Mouse (Mus musculus) retina, embryonic 14.5 days (tissue): ENCODE data around the gene Ndufv2.
"Not testable (repeated sequence)": the region's sequence is repeated elsewhere in the genome, so short reads cannot be mapped to it uniquely, and the experiment has no call there.

Experiments used
- DNase-seq: peaks from one replicate; pipeline ENCODE4 v3.0.0-alpha.2; 2015; ENCODE audit warnings: low spot score

Ndufv2 gene

DNA sequence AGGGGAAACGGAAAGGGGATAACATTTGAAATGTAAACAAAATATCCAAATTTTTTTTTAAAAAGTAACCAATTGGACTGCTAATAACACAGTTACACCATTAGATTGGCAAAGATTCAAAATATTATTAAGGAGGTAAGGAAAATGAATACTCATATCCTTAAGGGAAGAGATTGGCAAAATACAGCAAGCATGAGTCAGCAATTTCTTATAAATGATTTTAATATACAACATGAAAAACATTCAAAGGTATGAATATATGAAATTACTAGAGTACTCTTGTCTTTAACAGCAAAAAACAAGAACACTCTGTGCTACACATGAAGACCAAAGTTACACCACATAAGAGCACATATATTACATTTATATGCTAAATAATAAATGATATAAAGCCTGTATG, 16.3 kb downstream of the Ndufv2 start:
- no peak for DNase-seq

DNA sequence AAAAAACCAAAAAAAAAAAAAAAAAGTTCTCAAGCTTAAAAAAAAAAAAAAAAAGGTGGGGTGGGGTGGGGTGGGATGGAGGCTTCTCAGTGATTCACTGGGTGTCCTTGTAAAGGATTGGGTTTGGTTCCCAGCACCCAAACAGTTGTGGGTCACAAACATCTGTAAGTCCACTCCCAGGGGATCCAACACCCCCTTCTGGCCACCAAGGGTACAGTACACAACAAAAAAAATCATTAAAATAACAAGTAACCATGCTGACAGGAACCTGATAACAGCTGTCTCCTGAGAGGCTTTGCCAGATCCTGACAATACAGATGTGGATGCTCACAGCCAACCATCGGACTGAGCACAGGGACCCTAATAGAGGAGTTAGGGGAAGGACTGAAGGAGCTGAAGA, 16.9 kb downstream of the Ndufv2 start:
- no peak for DNase-seq

DNA sequence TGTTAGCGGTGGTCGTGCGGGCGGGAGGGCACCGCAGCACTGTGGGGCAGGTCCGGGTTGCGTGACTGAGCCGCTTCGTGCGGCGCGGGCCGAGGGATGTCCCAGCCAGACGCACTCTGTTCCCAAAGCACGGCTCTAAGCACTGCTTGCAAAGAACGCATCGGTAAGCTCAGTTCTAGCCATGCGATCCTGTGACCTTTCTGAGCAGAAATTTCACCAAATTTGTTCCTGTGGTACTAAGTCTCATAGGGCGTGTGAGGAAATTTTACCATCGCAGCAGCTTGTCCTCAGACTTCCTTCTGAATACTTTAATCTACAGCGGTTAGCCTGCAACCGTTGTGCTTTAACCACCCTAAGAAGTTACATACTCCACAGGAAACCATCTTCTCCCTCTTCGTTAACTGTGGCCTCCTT, 23.9 kb downstream of the Ndufv2 start:
- peak; percentile 43 for DNase-seq

DNA sequence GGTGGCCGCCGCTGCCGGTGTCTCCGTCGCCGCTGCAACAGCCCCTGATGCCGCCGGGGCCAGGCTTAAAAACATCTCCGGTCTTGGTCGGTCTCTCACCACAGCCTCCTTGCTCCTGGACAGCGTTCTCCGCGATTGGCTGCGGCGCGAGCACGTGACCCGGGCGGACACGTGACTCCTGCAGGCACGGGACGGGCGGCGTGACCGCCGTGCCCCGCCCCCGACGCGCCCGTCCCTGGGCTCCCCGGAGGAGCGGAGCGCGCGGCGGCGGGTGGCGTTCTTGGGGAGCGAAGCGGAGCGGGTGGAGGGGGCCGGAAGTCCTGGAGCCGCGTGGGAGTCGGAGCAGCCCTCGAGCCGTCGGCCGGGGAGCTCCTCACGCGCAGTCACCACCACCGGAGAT, 24.4 kb downstream of the Ndufv2 start, which contains the start of gene Ankrd12:
Gene Ankrd12 (minus strand): TSS at position 156 of the 400 bp plus-strand sequence.
- DNase-seq, result peak; percentile 90

DNA sequence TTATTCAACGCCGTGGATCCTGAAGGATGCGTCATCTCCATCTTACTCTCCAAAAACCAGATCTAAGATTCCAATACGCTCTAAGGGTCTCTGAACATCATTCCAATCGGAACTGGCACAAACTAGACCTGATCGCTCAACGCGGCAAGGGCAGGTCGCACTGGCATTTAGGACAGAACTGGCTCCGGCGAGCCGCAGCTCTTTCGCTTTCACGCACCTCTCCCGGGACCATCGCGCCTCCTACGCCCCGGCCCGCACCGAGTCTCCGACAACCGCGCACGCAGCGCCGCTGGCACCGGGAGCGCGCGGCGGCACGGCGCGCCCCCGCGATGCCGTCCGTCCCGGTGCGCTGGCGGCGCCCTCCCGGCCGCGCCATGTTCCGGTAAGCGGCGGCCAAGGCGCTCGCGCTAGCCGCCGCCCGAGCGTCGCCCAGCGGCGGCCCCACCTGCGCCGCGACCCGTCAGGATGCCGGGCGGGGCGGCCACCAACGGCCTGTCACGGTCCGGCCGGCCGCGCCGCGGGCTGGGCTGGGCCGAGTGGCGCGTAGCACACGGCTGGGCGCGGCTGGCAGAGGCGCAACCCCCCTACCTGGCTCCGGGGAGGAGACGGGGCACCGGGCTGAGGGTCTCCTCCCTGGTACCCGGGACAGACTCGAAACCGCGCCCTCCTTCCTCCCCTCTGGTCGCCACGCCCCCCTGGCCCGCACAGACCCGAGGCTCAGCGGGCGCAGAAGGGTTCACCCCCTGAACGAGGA, 25.0 kb downstream of the Ndufv2 start:
- peak; percentile 57 for DNase-seq

DNA sequence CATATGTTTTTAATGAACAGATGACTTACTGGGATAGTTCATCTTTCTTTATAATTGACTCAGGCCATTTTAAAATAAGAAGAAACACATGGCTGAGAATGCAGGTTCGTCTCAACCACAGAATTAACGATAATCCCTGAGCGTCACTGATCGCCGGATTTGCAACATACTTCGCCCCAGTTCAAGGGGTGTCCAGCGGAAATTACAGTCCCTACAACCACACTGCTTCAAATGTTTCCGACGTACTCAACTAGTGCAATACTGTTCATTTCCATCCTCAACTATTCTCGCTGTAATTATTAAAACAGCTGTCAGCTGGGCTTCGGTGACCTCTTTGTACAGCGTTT, 25.6 kb downstream of the Ndufv2 start:
- peak; percentile 36 for DNase-seq

DNA sequence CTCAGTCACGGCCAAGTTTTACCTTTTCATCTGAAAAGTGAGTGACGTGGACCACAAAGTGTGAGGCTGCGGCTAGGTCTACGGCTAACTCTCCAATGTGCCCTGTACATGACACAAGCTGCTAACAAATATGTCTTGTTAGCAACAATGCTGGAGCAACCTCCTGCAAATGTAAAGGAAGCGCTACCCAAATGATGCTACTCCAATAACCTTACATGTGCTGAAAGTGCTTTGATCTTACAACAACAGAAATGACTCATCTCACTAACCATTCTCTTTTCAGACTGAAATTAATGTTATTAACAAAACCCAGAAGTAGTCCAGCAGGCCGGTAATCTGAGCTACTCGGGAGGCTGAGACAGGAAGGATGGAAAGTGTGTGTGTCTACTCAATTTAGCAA, 27.4 kb downstream of the Ndufv2 start:
- no peak for DNase-seq

DNA sequence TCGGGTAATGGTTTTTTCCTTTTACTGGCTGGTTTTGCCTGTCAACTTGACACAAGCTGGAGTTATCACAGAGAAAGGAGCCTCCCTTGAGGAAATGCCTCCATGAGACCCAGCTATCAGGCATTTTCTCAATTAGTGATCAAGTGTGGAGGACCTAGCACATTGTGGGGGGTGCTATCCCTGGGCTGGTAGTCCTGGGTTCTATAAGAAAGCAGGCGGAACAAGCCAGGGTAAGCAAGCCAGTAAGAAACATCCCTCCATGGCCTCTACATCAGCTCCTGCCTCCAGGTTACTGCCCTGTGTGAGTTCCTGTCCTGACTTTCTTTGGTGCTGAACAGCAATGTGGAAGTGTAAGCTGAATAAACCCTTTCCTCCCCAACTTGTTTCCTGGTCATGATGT, 32.3 kb downstream of the Ndufv2 start:
- not testable (repeated sequence) for DNase-seq

DNA sequence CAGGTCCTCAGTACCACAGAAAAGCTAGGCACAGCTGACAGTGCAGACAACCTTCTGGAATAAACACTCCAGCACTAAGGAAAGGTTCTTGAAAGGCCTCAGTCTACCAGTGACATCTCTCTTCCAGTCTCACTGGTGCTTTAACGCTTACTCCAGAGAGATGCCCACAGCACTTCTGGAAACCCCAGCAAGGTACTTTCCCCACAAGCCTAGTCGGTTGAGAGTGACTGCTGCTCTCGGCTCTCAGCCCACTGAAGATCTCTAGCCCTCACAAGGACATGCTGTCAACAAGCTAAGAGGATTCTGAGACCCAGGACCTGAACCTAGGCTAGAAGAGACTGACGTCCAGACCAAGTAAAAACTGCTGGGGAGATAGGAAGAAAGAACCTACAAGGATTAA, 36.2 kb downstream of the Ndufv2 start:
- no peak for DNase-seq

DNA sequence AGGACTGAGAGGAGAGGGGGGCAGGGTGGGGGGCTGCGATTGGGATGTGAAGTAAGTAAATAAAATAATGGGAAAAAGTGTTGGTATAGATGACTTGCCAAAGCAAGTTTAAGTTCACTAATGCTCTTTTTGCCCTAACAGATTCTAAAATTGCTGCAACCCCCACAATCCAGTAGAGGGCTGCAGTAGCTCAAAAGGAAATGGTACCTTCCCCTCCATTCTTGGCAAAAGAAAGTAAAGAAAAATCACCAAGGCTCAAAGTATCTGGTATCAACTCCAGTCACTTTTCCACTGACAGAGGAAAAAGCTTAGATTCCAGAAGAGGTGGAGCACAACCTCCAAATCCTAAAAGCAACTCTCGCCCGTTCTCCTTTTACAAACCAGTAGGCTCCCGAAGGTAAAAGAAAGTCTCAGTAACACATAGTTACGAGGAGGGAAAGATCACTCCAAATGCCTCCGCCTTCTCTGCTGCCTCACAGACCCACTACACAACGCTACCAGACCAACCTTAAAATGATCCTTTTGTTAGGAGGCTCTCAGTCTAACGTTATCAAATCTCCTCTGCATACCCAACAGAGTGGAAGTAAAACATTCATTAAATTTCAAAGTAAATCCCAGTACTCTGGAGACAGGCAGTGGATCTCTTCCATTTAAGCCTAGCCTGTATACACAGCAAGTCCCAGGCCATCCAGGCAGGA, 40.0 kb downstream of the Ndufv2 start:
- DNase-seq, result no peak

DNA sequence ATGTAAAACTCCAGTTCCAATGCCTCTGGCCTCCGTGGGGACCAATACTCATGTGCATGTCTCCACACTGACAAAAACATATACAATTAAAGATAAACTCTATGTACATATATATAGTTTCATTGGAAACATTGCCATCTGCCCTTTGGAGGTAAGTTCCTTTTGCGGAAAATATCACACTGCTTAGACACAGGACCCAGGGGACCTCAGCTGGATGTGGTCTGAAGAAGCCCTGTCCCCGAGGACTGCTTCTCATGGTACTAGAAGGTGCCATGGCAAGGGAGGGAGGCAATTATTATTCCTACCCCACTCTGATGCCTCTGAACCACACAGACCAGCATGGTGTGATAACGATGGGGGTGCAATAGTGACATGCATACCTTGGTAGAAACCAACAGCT, 43.2 kb downstream of the Ndufv2 start:
- no peak for DNase-seq

DNA sequence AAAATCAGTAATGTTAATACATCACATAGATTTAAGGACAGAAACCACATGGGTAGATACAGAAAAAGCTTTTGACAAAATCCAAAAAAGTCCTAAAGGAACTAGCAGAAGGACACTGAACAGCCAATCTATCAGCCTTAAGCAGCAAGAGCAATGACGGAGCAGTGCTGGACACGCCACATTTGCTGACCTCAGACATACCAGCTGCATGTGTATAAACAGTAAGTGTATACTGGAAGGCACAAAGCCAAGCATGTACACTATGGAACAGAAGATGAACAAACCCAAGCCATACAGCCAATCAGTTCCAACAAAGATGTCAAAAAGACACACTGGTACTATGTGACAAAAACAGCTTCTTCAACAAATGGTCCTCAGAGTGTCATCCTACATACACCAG, 44.2 kb downstream of the Ndufv2 start:
- no peak for DNase-seq

DNA sequence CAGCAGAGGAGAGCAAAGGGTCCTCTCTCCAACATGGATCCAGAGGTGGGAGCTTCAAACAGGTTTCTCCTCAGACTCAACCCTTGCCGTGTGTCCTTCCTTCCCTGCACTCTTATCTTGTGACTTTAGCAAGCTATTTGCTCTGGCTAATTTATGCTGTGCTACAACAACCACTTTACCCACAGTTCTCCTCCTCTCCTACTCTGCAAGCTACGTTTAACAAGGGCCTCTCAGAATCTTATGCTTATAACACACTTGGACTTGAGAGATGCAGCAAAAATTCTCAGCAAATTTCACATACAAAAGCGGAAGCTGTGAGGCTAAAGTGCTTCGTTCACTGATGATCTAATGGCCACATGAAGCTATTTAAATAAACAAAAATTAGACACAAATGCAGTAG, 48.0 kb downstream of the Ndufv2 start:
- DNase-seq, result no peak

DNA sequence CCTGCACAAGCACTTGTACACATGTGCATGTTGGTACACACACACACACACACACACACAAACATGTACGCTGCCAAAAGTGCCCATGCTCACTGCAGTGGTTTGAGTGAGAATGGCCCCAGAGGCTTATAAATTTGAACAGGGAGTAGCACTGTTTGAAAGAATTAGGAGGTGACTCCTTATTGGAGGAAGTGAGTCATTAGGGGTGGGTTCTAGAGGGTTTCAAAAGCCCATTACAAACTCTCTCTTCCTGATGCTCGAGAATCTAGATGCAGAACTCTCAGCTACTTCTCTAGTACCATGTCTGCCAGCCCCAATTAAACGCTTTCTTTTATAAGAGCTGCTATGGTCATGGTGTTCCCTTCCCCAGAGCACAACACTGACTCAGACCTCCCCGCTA, 52.6 kb downstream of the Ndufv2 start:
- no peak for DNase-seq

DNA sequence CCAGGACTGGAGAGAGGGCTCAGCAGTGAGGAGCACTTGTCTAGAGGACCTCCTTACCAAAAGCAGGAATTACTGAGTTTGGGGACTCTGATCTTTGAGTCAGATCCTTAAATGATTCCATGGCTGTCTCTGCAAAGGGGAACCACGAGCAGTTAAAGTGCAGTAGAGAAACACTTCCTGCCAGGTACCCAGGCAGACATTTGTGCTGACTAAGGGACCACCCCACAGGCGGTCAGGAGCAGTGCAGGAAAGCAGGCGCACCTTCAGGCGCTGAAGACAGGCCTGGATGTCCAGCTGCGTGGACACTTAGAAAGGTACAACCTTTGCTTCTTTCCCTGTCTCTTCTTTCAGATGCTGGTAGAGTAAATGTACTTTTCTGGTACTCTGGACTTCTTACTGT, 53.2 kb downstream of the Ndufv2 start:
- no peak for DNase-seq

DNA sequence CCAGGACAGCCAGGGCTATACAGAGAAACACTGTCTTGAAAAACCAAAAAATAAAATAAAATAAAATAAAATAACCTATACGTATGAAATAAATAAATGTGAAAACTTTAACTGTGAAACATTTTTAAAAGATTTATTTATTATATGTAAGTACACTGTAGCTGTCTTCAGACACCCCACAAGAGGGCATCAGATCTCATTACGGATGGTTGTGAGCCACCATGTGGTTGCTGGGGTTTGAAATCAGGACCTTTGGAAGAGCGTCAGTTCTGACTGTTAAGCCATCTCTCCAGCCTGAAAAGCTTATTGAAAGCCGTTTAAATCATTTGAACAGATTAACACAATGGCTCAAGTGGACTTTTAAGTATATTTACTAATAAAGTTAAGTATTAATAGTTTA, 57.7 kb downstream of the Ndufv2 start:
- not testable (repeated sequence) for DNase-seq

DNA sequence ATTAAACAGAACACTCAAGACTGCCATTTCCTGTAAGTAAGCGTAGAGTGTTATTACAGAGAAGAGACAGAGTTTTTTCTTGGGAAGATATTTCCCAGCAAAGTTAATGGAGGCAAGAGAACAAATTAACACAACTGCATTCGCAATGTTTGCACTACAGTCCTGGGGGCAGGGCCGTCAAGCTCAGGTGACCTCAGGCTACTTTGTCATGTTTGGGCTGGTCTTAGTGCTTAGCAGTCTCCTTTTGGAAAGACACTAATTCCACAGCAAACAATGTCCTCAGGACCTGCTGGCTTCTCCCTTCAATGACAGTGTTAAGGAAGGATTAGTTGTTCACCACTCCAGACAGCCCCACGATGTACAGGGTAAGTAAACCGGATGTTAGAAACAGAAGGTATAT, 60.3 kb downstream of the Ndufv2 start:
- DNase-seq, result no peak

DNA sequence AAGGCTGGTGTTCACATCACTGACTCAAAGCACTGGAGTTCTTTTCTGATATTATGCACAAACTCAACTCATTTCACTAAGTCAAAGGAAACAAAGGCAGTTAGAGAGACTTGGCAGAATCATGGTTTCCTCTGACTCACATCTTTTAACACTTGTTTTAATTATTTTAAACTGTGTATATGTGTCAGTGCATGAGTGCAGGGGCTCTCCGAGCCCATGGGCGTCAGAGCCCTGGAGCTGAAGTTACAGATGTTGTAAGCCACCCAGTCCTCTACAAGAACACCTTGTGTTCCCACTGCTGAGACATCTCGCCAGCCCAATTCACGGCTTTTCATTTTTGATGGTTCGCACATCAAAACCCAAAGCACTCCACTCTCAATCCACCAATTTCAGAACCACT, 68.1 kb downstream of the Ndufv2 start:
- DNase-seq, result no peak

DNA sequence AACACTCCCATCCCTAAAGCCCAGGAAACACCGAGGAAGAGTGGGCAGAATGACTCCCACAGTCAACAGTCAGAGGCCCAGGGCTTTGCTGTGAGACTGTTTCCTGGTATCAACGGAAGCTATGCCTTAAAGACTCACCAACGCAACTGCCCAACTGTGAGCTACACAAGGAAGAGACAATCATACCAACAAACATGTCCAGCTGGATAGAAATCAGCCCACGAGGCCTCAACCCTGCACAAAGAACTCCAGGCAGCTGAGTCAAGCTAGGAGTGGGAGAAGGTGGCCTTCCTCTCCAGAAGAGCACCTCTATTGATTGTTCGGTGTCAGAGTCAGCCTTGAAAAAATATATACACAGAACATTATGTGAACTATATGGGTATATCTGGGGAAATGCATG, 69.4 kb downstream of the Ndufv2 start:
- no peak for DNase-seq
